Mouse (Mus musculus) testis, adult 2 months (tissue): ENCODE results near the gene Mob1b.

Experiments
- CTCF ChIP-seq: fragments of 200-500 bp; IDR thresholded peaks from 2 replicates; pipeline ENCODE4 v1.5.1; 2012; ENCODE audit warnings: low read depth, mild to moderate bottlenecking, inconsistent platforms, low read length, moderate library complexity; ENCODE audit not compliant: control insufficient read depth, insufficient read depth, insufficient replicate concordance
- POLR2A ChIP-seq: fragments of 200-500 bp; IDR thresholded peaks from 2 replicates; pipeline ENCODE4 v1.6.1; 2012; ENCODE audit warnings: low read depth, mild to moderate bottlenecking, inconsistent platforms, low read length, moderate library complexity; ENCODE audit not compliant: control insufficient read depth

GRCm38 (mm10) chr5:88785059-88785458 is 64.4 kb downstream of the Mob1b start:
- TF ChIP-seq CTCF, result no peak
- no peak for TF ChIP-seq POLR2A
